Mouse (Mus musculus): Measurements from ENCODE around the gene P4hb. TPM values are rescaled to one million over a fixed set of nuclear protein-coding genes. Genes with fewer than 3 reads are reported as not detected.

The P4hb gene
- polyA plus RNA-seq, 1 experiment from 2014 or later: 800 TPM

DNA sequence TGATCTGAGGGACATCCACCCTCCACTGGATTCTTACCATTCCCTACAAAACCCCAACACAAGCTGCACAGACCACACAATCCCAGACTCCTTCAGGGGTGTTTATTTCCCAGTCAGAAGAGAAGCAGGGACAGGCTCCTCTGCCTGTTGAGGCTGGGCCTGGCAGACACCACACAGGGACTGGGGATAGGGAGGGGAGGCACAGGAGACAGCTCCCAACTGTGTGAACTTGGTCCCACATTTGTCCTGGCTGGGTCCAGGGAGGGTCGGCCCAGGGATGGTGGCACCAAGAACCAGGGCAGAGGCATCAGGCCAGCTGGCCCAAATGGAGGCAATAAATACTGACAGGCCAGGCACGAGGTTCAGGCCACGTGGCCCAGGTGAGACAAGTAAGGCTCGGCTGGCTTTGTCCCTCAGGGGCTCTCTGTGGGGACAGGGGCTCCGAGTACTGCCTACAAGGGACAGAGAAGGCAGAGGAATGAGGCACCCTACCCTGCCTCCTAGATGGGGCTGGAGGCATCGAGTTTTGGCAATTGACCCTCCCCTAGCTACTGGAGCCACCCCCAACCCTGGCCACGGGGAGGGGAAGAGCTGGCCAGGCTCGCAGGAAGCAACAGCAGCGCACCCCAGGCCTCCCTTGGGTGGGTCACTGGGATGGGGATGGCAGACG is 5.1 kb upstream of the P4hb start:
- H3K4me3 ChIP-seq (ENCODE audit: low read depth, low read length): no peak overlapping the region
- no peaks in the 10 kb centered on the region for H3K9me3 ChIP-seq (ENCODE audit: control insufficient read depth, low read length)
- DNase-seq (ENCODE audit: low spot score) (no peak), ATAC-seq (replicated peaks; ENCODE audit: low FRiP score, low TSS enrichment, low read depth) (no peak)
- peaks cover 25% of the 10 kb centered on the region for H3K4me1 ChIP-seq (replicated peaks; ENCODE audit: control insufficient read depth, insufficient read depth, low read length)
- H3K9ac ChIP-seq (ENCODE audit: low read length): no peak overlapping the region
- H3K36me3 ChIP-seq (ENCODE audit: control insufficient read depth, insufficient read depth, low read length): peaks cover 35% of the 10 kb centered on the region
- H3K27ac ChIP-seq (ENCODE audit: low read depth): no peak overlapping the region
- no peak overlapping the region for H3K4me2 ChIP-seq (ENCODE audit: low read length)
- H3K27me3 ChIP-seq (replicated peaks; ENCODE audit: control insufficient read depth, insufficient read depth, low read length): no peaks in the 10 kb centered on the region
- WGBS: 82% methylated on average over 10 of the region's 10 CpGs

DNA sequence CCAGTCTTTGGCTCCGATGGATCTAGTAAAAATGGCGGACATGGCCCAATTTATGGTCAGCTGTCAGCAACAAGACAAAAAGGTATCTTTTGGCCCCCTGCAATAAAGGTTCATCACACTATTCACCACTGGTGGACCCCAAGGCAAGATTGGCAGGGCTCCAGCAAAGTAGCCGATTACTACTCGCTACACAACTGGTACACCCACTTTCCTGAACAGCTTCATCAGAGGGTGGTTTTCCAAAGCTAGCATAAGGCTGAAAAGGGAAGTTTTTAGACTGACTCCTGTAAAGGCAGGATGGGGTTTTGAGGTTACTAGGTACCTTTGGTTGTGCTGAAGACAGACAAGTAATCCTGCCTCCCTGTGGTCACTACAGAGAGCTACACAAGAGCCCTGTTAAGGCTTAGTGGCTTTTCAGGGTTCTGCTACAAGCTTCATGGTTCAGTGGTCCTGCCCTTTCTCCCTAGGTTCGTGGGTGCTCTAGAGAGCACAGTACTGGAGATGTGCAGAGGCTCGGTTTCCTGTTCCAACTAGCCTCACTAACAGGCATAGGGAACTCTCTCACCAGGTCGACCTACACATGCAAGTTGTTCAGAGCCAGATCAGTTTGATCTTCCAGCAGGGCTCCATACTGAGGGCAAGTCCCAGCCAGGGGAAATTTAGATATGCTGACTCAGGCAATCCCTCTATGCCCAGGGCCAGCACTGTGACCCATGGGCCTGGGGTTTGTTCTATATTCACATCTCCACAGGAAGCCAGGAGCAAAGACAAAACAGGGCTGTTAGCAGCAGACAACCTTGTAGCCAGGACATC is 4.4 kb upstream of the P4hb start:
- no peak for ATAC-seq (replicated peaks; ENCODE audit: low FRiP score, low TSS enrichment, low read depth)

DNA sequence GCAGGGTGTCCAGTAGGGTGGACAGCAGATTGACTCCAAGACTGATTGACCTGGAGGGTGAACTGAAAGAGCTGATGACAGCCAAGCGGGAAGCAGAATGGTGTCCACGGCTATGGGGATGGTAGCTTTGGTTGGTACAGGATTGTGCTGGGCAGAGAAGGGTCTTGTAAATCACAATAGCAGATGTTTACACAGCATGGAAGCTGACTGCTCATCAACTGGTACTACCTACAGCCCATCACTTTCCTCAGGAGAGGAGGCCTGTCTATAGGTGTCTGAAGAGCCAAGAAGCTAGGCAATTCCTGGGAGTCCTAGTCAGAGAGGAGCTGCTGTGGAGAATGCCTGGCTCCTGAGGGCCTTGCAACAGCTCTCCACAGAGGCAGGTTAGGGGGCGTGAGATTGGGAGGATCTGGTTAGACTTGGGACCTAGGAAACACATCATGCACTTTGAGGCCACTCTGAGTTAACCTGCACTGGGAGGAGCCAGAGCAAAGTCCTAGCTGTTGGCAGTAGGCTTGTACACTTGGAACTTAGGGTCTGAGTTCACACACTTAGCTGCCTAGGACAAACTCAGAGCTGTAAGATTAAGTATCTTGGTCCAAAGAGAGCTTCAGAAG is 3.4 kb upstream of the P4hb start:
- 76% methylated on average over 3 of the region's 3 CpGs for WGBS
- no peak overlapping the region for H3K4me2 ChIP-seq (ENCODE audit: low read length)
- no peak overlapping the region for H3K4me3 ChIP-seq (ENCODE audit: low read depth, low read length)
- no peak overlapping the region for H3K27ac ChIP-seq (ENCODE audit: low read depth)
- no peaks in the 10 kb centered on the region for H3K27me3 ChIP-seq (replicated peaks; ENCODE audit: control insufficient read depth, insufficient read depth, low read length)
- no peaks in the 10 kb centered on the region for H3K9me3 ChIP-seq (ENCODE audit: control insufficient read depth, low read length)
- H3K36me3 ChIP-seq (ENCODE audit: control insufficient read depth, insufficient read depth, low read length): peaks cover 36% of the 10 kb centered on the region
- no peak overlapping the region for H3K9ac ChIP-seq (ENCODE audit: low read length)
- no peak for ATAC-seq (replicated peaks; ENCODE audit: low FRiP score, low TSS enrichment, low read depth)
- DNase-seq (ENCODE audit: low spot score): no peak
- H3K4me1 ChIP-seq (replicated peaks; ENCODE audit: control insufficient read depth, insufficient read depth, low read length): peaks cover 22% of the 10 kb centered on the region

More for the DNA sequence above, 4.4 kb upstream of the P4hb start:
- no peaks in the 10 kb centered on the region for H3K9me3 ChIP-seq (ENCODE audit: control insufficient read depth, low read length)
- peaks cover 35% of the 10 kb centered on the region for H3K36me3 ChIP-seq (ENCODE audit: control insufficient read depth, insufficient read depth, low read length)
- H3K4me2 ChIP-seq (ENCODE audit: low read length): no peak overlapping the region
- H3K4me1 ChIP-seq (replicated peaks; ENCODE audit: control insufficient read depth, insufficient read depth, low read length): peaks cover 25% of the 10 kb centered on the region
- no peaks in the 10 kb centered on the region for H3K27me3 ChIP-seq (replicated peaks; ENCODE audit: control insufficient read depth, insufficient read depth, low read length)
- H3K4me3 ChIP-seq (ENCODE audit: low read depth, low read length): no peak overlapping the region
- H3K27ac ChIP-seq (ENCODE audit: low read depth): 0 out of 2 replicates have a peak overlapping the region, but pooled peaks have one; percentile 10
- H3K9ac ChIP-seq (ENCODE audit: low read length): no peak overlapping the region
- WGBS: 85% methylated on average over 7 of the region's 7 CpGs
- no peak for DNase-seq (ENCODE audit: low spot score)

DNA sequence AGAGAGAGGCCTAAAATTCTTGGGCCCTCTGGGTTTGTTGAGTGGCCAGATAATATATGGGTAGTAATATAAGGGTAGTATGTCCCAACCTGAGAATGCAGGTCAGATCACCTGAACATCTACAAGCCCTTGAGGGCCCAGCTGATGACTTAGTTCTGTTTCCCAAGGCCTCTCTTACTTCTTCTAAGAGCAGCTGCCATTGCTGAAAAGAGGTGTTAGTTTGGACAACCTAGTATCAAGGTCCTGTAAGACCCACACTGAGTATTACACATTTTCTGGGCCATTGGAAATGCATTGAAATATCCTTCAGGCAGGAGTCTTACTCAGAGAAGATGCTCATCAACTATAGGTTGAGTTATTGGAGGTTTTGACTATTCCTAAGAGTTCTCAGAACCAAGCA is 2.9 kb upstream of the P4hb start:
- H3K9me3 ChIP-seq (ENCODE audit: control insufficient read depth, low read length): no peaks in the 10 kb centered on the region
- DNase-seq (ENCODE audit: low spot score) (no peak), ATAC-seq (replicated peaks; ENCODE audit: low FRiP score, low TSS enrichment, low read depth) (no peak)
- peaks cover 41% of the 10 kb centered on the region for H3K36me3 ChIP-seq (ENCODE audit: control insufficient read depth, insufficient read depth, low read length)
- no peak overlapping the region for H3K27ac ChIP-seq (ENCODE audit: low read depth)
- H3K4me1 ChIP-seq (replicated peaks; ENCODE audit: control insufficient read depth, insufficient read depth, low read length): peaks cover 27% of the 10 kb centered on the region
- no peak overlapping the region for H3K4me3 ChIP-seq (ENCODE audit: low read depth, low read length)
- no peak overlapping the region for H3K4me2 ChIP-seq (ENCODE audit: low read length)
- no peaks in the 10 kb centered on the region for H3K27me3 ChIP-seq (replicated peaks; ENCODE audit: control insufficient read depth, insufficient read depth, low read length)
- no peak overlapping the region for H3K9ac ChIP-seq (ENCODE audit: low read length)

DNA sequence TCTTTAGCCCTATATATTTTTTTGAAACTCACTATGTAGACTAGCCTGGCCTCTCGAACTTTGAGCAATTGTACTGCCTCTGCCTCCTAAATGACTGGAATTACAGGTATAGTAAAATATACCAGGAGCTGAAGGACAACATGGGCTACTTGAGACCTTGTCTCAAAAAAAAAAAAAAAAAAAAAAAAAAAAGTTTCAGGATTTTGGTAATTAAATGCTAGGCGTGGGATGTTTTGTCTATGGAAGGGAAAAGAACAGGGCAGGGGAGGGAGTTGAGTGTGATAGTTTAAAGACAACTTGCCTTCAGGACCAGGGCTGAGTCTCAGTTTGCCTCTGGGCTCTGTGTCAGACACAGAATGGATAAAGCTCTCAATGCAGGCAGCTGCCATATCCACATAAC is 2.0 kb upstream of the P4hb start:
- 85% methylated on average over 2 of the region's 2 CpGs for WGBS

DNA sequence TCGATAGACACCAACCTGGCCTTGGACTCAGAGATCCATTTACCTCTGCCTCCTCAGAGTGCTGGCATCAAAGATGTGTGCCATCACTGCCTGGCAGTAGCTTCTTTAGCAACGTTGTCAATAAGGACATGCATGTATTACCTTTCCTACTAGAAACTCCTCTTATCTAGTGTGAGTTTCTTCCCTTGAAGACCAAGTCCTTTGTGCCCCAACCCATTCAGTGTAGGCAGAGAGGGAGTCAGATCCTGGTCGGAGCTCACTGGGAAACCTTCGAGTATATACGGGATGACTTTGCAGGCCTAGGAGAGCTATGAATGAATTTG is 1.2 kb upstream of the P4hb start:
- WGBS: 44% methylated on average over 5 of the region's 5 CpGs
- peaks cover 45% of the 10 kb centered on the region for H3K36me3 ChIP-seq (ENCODE audit: control insufficient read depth, insufficient read depth, low read length)
- H3K27ac ChIP-seq (ENCODE audit: low read depth): peak overlapping the region; percentile 95; the same call in 1 of the 2 replicates
- ATAC-seq (replicated peaks; ENCODE audit: low FRiP score, low TSS enrichment, low read depth) (no peak), DNase-seq (ENCODE audit: low spot score) (no peak)
- peak overlapping the region; percentile 85 for H3K4me2 ChIP-seq (ENCODE audit: low read length)
- peak overlapping the region; percentile 94 for H3K9ac ChIP-seq (ENCODE audit: low read length)
- no peaks in the 10 kb centered on the region for H3K27me3 ChIP-seq (replicated peaks; ENCODE audit: control insufficient read depth, insufficient read depth, low read length)
- peak overlapping the region; percentile 98 for H3K4me3 ChIP-seq (ENCODE audit: low read depth, low read length)
- no peaks in the 10 kb centered on the region for H3K9me3 ChIP-seq (ENCODE audit: control insufficient read depth, low read length)
- peaks cover 16% of the 10 kb centered on the region for H3K4me1 ChIP-seq (replicated peaks; ENCODE audit: control insufficient read depth, insufficient read depth, low read length)

More for the DNA sequence above, 2.0 kb upstream of the P4hb start:
- Histone ChIP-seq H3K27me3 (replicated peaks; ENCODE audit: control insufficient read depth, insufficient read depth, low read length) (no peaks in the 10 kb centered on the region), H3K4me1 (replicated peaks; ENCODE audit: control insufficient read depth, insufficient read depth, low read length) (peaks cover 24% of the 10 kb centered on the region), H3K9ac (ENCODE audit: low read length) (no peak overlapping the region), H3K27ac (ENCODE audit: low read depth) (no peak overlapping the region), H3K9me3 (ENCODE audit: control insufficient read depth, low read length) (no peaks in the 10 kb centered on the region), H3K4me3 (ENCODE audit: low read depth, low read length) (no peak overlapping the region), H3K4me2 (ENCODE audit: low read length) (no peak overlapping the region), H3K36me3 (ENCODE audit: control insufficient read depth, insufficient read depth, low read length) (peaks cover 49% of the 10 kb centered on the region)
- ATAC-seq (replicated peaks; ENCODE audit: low FRiP score, low TSS enrichment, low read depth) (no peak), DNase-seq (ENCODE audit: low spot score) (no peak)

DNA sequence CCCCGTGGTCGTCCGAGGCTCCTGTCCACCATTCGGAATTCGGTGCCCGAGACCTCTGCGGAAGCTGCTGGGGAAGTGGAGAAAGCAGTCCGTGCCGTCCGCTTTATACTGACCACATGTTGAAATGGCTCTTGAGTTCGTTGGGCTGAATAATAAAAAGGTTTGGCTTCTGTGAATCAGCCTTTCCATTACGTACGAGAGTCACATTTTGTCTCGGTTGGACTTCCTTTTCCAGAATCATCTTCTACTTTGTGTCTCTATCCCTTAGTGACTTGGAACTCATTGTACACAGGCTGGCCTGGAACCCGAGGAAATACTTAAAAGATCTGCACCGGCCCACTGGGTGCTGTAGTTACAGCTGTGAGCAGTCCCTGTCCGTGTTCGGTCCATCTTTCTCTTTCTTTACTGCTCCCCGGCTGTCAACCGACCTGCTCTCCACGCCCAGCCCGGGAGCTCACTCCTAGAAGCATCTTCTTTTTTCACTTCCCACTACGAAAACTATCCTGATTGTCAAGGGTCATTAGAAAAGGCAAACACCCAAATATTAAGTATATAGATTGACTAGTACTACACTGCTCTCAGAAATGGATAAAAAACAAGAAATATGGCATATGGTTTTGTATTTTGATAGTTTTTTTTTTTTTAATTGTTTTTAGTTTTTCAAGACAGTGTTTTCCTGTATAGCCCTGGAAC is 678 bp upstream of the P4hb start:
- Histone ChIP-seq H3K36me3 (ENCODE audit: control insufficient read depth, insufficient read depth, low read length) (peaks cover 42% of the 10 kb centered on the region), H3K4me3 (ENCODE audit: low read depth, low read length) (peak overlapping the region; percentile 98), H3K27ac (ENCODE audit: low read depth) (peak overlapping the region; percentile 95), H3K4me2 (ENCODE audit: low read length) (peak overlapping the region; percentile 85), H3K9me3 (ENCODE audit: control insufficient read depth, low read length) (no peaks in the 10 kb centered on the region), H3K27me3 (replicated peaks; ENCODE audit: control insufficient read depth, insufficient read depth, low read length) (no peaks in the 10 kb centered on the region), H3K9ac (ENCODE audit: low read length) (peak overlapping the region; percentile 94), H3K4me1 (replicated peaks; ENCODE audit: control insufficient read depth, insufficient read depth, low read length) (peaks cover 15% of the 10 kb centered on the region)
- ATAC-seq (replicated peaks; ENCODE audit: low FRiP score, low TSS enrichment, low read depth) (no peak), DNase-seq (ENCODE audit: low spot score) (no peak)
- under 1% methylated on average over 23 of the region's 23 CpGs for WGBS

DNA sequence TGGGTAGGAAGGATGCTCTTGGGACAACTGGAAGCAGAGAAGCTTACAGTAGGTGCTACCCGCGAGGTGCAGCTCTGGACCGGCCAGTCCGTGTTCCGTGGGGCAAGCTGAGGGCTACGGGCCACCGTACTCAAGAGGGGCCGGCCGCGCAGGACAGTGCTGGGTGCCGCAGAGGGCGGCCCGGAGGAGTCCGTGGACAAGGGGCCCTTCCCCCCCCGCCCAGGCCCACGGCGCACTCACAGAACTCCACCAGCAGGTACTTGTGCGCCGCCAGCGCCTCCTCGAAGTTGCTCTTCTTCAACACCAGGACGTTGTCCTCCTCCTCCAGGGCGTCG is 669 bp downstream of the P4hb start:
- no peaks in the 10 kb centered on the region for H3K27me3 ChIP-seq (replicated peaks; ENCODE audit: control insufficient read depth, insufficient read depth, low read length)
- H3K36me3 ChIP-seq (ENCODE audit: control insufficient read depth, insufficient read depth, low read length): peaks cover 42% of the 10 kb centered on the region
- no peaks in the 10 kb centered on the region for H3K9me3 ChIP-seq (ENCODE audit: control insufficient read depth, low read length)
- H3K4me1 ChIP-seq (replicated peaks; ENCODE audit: control insufficient read depth, insufficient read depth, low read length): peaks cover 15% of the 10 kb centered on the region
- H3K27ac ChIP-seq (ENCODE audit: low read depth): peak overlapping the region; percentile 95
- H3K9ac ChIP-seq (ENCODE audit: low read length): peak overlapping the region; percentile 94
- H3K4me2 ChIP-seq (ENCODE audit: low read length): peak overlapping the region; percentile 81
- ATAC-seq (replicated peaks; ENCODE audit: low FRiP score, low TSS enrichment, low read depth): peak; percentile 38
- H3K4me3 ChIP-seq (ENCODE audit: low read depth, low read length): peak overlapping the region; percentile 98
- WGBS: 0% methylated on average over 23 of the region's 24 CpGs
- no peak for DNase-seq (ENCODE audit: low spot score)

All from intestine, embryonic 14.5 days (tissue).